Mouse (Mus musculus) heart, embryonic 11.5 days (tissue): ENCODE measurements around the gene Hes5. TPM values are rescaled to one million over a fixed set of nuclear protein-coding genes. Genes with fewer than 3 reads are reported as not detected.

Experiments used
- ATAC-seq: fragments of 200-750 bp; cut with Nextera tagmentation; replicated peaks from 2 replicates; pipeline ENCODE4 v1.8.0; 2017; ENCODE audit warnings: moderate library complexity; ENCODE audit not compliant: insufficient number of reproducible peaks, low FRiP score, low TSS enrichment
- H3K27ac ChIP-seq: fragments of 300-500 bp; sonication (generic); 2 replicates; pipeline ENCODE4 v1.5.1; 2014; ENCODE audit warnings: mild to moderate bottlenecking, low read depth, low read length
- H3K27me3 ChIP-seq: fragments of 300-500 bp; sonication (generic); 2 replicates; pipeline ENCODE4 v1.6.1; 2014; ENCODE audit warnings: mild to moderate bottlenecking, low read length, mixed read lengths; ENCODE audit not compliant: control insufficient read depth, insufficient read depth
- H3K36me3 ChIP-seq: fragments of 300-500 bp; sonication (generic); 2 replicates; pipeline ENCODE4 v1.6.1; 2014; ENCODE audit warnings: mild to moderate bottlenecking, low read length, moderate library complexity, mixed read lengths; ENCODE audit not compliant: control insufficient read depth, insufficient read depth
- H3K4me1 ChIP-seq: fragments of 300-500 bp; sonication (generic); 2 replicates; pipeline ENCODE4 v1.6.1; 2014; ENCODE audit warnings: low read length; ENCODE audit not compliant: control insufficient read depth, insufficient read depth
- H3K4me2 ChIP-seq: fragments of 300-500 bp; sonication (generic); 2 replicates; pipeline ENCODE4 v1.6.1; 2014; ENCODE audit warnings: mild to moderate bottlenecking, moderate library complexity
- H3K4me3 ChIP-seq: fragments of 300-500 bp; sonication (generic); 2 replicates; pipeline ENCODE4 v1.5.1; 2014; ENCODE audit warnings: low read depth, low read length
- H3K9ac ChIP-seq: fragments of 300-500 bp; sonication (generic); 2 replicates; pipeline ENCODE4 v1.6.1; 2014; ENCODE audit warnings: mild to moderate bottlenecking, low read depth, low read length, moderate library complexity
- H3K9me3 ChIP-seq: fragments of 300-500 bp; sonication (generic); replicated peaks from 2 replicates; pipeline ENCODE4 v1.6.1; 2016; ENCODE audit warnings: low read length; ENCODE audit not compliant: control insufficient read depth
- WGBS: fragments of 180-500 bp; shearing (Covaris S2); extraction: QIAGEN DNeasy Blood & Tissue Kit; methylation state at CpG from one replicate; pipeline ENCODE4 v1.1.7; 2014; ENCODE audit not compliant: insufficient replicate concordance; 5-methylcytosine and 5-hydroxymethylcytosine counted together
- polyA plus RNA-seq: library from polyadenylated mRNA; unstranded; fragments of >200 nt; fragmentation: Nextera tagmentation; extraction: Ambion mirVana; gene quantifications from 2 replicates; pipeline ENCODE4 v1.2.1, GENCODE M21; 2014

Gene Hes5
- polyA plus RNA-seq, 1 experiment from 2014 or later = 0.56 TPM

DNA sequence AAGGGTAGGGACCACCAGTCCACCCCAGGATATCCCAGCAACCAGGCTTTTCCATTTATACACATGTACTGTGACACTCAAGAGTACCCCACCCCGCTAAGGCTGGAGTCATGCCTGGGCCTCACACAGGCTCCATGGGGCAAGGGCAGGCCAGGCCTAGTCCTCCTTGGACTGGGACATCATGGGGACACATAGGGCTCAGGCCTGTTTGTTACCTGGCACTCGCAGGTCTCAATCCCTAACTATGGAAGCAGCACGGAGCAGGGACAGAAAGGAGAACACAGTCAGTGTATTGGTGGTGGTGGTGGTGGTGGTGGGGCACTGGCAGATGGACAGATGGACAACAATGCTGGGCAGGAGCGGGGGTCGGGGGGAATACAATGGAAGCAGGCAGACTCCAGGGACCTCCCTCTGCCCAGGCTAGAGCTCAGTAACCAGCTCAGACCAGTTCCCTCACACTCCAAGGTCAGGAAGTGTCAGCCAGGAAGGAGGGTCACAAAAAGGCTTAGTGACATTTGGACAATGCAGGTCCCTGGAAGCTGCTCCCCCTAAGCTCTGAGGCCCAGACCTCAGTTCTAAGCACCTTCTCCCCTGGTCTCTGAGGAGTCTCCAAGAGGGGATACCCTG lies 24.5 kb downstream of the Hes5 start:
- Histone ChIP-seq H3K9me3 (no peaks in the 10 kb centered on the region), H3K27me3 (peaks cover 29% of the 10 kb centered on the region), H3K9ac (no peak overlapping the region), H3K36me3 (peaks cover 6% of the 10 kb centered on the region), H3K4me2 (no peak overlapping the region), H3K27ac (no peak overlapping the region), H3K4me1 (peaks cover 6% of the 10 kb centered on the region), H3K4me3 (no peak overlapping the region)
- ATAC-seq = no peak
- 80% methylated on average over 5 of the region's 5 CpGs for whole genome bisulfite sequencing

DNA sequence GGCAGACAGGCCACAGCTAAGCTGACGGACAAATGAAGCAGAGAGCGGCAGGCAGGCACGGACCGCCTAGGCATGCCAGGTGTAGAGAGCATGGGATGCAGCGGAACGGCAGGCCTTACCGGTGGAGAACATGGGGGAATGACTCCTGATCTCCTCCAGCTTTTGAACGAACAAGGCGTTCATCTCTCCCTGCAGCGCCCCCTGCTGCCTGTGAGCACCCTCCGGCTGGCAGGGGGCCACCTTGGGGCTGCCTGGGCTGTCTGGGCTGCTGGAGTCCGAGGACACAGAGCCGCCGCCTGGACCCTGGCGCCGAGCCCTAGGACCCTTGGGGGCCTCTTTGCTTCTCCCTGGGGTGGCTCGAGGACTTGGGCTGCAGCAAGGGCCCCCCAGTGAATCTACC lies 25.4 kb downstream of the Hes5 start:
- Histone ChIP-seq H3K4me1 (peaks cover 6% of the 10 kb centered on the region), H3K36me3 (peaks cover 2% of the 10 kb centered on the region), H3K9ac (peak overlapping the region; percentile 1; the same call in 1 of the 2 replicates), H3K9me3 (no peaks in the 10 kb centered on the region), H3K27me3 (peaks cover 31% of the 10 kb centered on the region), H3K27ac (no peak overlapping the region), H3K4me2 (peak overlapping the region; percentile 36), H3K4me3 (0 out of 2 replicates have a peak overlapping the region, but pooled peaks have one; percentile 2)
- 19% methylated on average over 17 of the region's 17 CpGs for WGBS
- no peak for ATAC-seq

DNA sequence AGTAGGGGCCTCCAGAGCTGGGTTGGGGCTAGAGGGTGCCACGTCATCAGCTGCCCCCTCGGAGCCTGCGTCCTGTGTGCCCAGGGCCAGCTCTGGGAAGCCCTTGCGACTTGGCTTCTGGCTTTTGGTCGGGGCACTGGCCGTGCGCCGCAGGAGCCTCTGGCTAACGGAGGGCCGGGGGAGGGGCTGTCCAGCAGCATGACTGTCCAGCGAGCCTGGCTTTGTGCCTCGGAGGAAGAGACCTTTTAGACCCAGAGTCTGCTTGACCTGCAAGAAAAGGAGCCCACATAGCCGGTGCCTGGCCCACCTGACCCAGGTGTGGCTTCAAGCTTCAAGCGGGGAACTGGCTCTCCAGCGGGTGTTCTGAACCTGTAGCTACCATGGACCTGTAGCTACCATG lies 26.0 kb downstream of the Hes5 start:
- Histone ChIP-seq H3K9me3 (no peaks in the 10 kb centered on the region), H3K9ac (no peak overlapping the region), H3K27ac (no peak overlapping the region), H3K4me3 (no peak overlapping the region), H3K4me2 (no peak overlapping the region), H3K27me3 (peaks cover 35% of the 10 kb centered on the region), H3K4me1 (peaks cover 6% of the 10 kb centered on the region), H3K36me3 (no peaks in the 10 kb centered on the region)
- 77% methylated on average over 15 of the region's 15 CpGs for WGBS
- no peak for ATAC-seq

DNA sequence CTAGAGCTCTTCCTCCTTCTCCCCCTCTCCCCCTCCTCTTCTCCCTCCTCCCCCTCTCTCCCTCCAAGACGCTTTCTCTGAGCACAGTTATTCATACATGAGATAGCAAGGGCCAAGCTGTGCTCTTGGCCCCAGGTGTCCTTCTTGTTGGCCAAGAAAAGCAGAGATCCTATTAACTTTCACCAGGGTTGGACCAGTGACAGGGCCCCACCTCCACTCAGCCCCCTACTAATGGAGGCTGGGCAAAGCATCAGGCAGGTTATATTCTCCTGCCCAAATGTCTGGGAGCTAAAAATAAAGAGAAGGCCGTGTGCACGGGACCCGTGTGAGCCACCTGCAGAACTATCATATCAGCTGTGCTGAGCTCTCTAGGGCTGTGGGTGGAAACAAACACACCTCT lies 34.2 kb downstream of the Hes5 start:
- WGBS = 62% methylated on average over 4 of the region's 4 CpGs
- Histone ChIP-seq H3K4me3 (no peak overlapping the region), H3K36me3 (no peaks in the 10 kb centered on the region), H3K4me2 (no peak overlapping the region), H3K4me1 (no peaks in the 10 kb centered on the region), H3K9me3 (no peaks in the 10 kb centered on the region), H3K27ac (no peak overlapping the region), H3K27me3 (0 out of 2 replicates have a peak, but pooled peaks cover 6% of the 10 kb centered on the region), H3K9ac (no peak overlapping the region)
- no peak for ATAC-seq

DNA sequence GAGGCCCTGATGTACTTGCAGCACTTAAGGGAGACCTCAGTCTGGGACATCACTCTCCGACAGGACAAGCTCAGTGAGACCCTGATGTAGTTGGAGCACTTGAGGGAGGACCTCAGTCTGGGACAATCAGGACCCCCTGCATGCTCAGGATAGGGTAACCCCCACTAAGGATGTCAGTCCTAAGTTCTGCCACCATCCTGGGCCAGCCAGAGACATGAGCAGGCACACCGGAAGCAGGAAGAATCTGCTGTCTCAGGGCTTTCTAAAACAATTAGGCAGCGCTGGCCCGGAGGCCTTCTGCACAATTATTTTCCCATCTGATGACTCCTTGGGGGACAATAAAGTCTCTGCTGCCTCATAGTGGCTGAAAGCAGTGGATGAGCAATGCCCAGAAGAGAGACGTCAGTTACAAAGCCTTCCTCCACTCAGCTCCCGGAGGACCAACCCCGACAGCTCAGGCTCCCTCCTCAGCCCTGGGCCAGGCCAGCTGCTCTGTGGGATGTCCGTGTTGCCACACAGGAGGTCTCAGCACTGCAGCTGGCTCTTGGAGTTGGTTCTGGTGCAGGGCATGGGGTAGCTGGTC lies 35.9 kb downstream of the Hes5 start:
- H3K4me1 ChIP-seq = no peaks in the 10 kb centered on the region
- H3K9ac ChIP-seq = no peak overlapping the region
- no peaks in the 10 kb centered on the region for H3K9me3 ChIP-seq
- ATAC-seq = no peak
- no peak overlapping the region for H3K4me2 ChIP-seq
- no peak overlapping the region for H3K27ac ChIP-seq
- no peaks in the 10 kb centered on the region; the same call in 1 of the 2 replicates for H3K27me3 ChIP-seq
- no peak overlapping the region for H3K4me3 ChIP-seq
- 50% methylated on average over 8 of the region's 8 CpGs for WGBS
- no peaks in the 10 kb centered on the region for H3K36me3 ChIP-seq

DNA sequence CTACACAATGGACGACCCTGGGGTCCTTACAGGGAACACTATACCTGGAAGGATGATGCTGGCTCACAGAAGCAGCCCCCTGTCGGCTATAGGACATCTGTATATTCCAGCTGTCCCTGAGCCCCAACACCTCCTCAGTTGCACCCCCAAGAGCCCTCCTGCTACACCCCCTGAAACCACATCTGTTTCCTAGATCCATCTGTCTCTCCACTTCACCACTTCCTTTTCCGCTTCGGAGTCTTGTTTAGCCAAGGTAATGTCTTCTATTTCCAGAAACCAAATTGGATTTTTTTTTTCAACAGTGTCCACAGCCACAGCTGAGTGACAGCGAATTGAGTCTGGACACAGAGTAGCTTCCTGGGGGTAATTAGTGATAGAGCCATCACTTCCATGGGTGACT lies 38.7 kb downstream of the Hes5 start:
- WGBS = 75% methylated on average over 5 of the region's 5 CpGs

DNA sequence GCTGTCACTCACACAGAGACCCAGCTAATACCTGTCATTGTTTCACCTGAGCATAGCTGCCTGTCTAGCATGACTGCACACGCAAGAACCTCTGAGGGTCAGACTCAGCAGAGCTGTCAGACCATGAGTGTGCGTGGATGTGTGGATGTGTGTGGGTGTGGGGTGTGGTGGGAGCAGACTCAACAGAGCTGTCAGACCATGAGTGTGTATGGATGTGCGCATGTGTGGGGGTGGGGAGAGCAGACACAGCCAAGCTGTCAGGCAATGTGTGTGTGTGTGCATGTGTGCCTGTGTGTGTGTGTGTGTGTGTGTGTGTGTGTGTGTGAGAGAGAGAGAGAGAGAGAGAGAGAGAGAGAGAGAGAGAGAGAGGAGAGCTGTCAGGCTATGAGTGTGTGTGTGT lies 44.6 kb downstream of the Hes5 start:
- Histone ChIP-seq H3K27ac (no peak overlapping the region), H3K4me2 (no peak overlapping the region), H3K9ac (no peak overlapping the region), H3K36me3 (no peaks in the 10 kb centered on the region), H3K4me3 (no peak overlapping the region), H3K27me3 (peaks cover 16% of the 10 kb centered on the region), H3K4me1 (no peaks in the 10 kb centered on the region), H3K9me3 (no peaks in the 10 kb centered on the region)
- WGBS = 78% methylated on average over 3 of the region's 3 CpGs
- no peak for ATAC-seq

More for the DNA sequence above, 38.7 kb downstream of the Hes5 start:
- H3K9ac ChIP-seq = no peak overlapping the region
- no peak overlapping the region for H3K4me2 ChIP-seq
- ATAC-seq = no peak
- H3K27me3 ChIP-seq = no peaks in the 10 kb centered on the region; the same call in 1 of the 2 replicates
- H3K9me3 ChIP-seq = no peaks in the 10 kb centered on the region
- H3K27ac ChIP-seq = no peak overlapping the region
- H3K36me3 ChIP-seq = no peaks in the 10 kb centered on the region
- H3K4me3 ChIP-seq = no peak overlapping the region
- H3K4me1 ChIP-seq = no peaks in the 10 kb centered on the region

DNA sequence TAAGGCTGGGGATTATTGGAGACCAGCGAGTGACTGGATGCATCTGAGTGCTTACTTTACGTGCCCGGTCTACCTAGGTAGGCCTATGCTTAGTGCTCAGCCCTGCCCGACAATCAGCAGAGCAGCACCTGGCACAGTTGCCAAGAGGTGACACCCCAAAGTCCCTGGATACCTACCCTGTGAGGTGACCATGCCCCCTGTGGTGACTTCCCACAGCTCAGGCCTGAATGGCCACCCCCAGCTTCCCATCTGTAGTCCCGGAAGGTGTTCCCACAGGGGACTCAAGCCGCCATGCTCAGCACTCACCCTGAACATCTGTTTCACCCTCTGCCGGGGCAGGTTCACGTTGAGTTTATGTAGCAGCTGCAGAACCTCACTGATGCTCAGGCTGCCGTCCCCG lies 45.6 kb downstream of the Hes5 start:
- WGBS = 52% methylated on average over 10 of the region's 10 CpGs
- no peak overlapping the region for H3K4me3 ChIP-seq
- no peak for ATAC-seq
- no peak overlapping the region for H3K9ac ChIP-seq
- H3K27me3 ChIP-seq = peaks cover 21% of the 10 kb centered on the region
- no peaks in the 10 kb centered on the region for H3K9me3 ChIP-seq
- no peak overlapping the region for H3K27ac ChIP-seq
- H3K4me2 ChIP-seq = no peak overlapping the region
- H3K36me3 ChIP-seq = no peaks in the 10 kb centered on the region
- no peaks in the 10 kb centered on the region for H3K4me1 ChIP-seq

DNA sequence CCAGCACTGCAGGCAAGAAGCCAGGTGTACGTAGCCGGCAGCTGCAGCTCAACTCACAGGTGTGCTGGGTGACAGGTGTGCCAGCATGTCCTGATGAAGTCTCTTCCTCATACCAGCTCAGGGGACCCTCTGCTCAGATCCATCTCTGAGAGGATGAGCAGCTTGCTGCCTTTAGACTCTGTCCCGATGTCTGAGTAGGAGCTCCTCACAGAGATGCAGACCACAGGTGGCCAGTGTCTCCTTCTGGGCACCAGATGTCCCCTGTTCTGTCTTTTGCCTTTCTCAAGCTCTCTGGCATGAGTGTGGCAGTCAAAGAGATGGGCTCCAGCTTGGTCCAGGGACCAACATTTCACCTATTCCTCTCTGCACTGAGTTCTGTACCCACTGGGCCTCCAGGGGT lies 46.9 kb downstream of the Hes5 start:
- H3K36me3 ChIP-seq = no peaks in the 10 kb centered on the region
- H3K27me3 ChIP-seq = peaks cover 21% of the 10 kb centered on the region
- H3K4me2 ChIP-seq = no peak overlapping the region
- no peaks in the 10 kb centered on the region for H3K9me3 ChIP-seq
- 80% methylated on average over 3 of the region's 3 CpGs for WGBS
- H3K27ac ChIP-seq = no peak overlapping the region
- H3K9ac ChIP-seq = no peak overlapping the region
- no peaks in the 10 kb centered on the region for H3K4me1 ChIP-seq
- H3K4me3 ChIP-seq = no peak overlapping the region
- no peak for ATAC-seq
